In genomic region chr10:81413310-81414261, GRCm38 (mm10) we compare ENCODE assay signal across 8 mouse cellular contexts. TPM values are rescaled to one million over a fixed set of nuclear protein-coding genes. Genes with fewer than 3 reads are reported as not detected.
DNase-seq lines count a peak whose midpoint lies in the region; ATAC-seq lines count a peak whose summit lies in the region.

No protein-coding gene starts in this region.

- peak overlapping the region; percentile 18; the same call in 1 of the 2 replicates for H3K9ac ChIP-seq in intestine, embryonic 14.5 days (ENCODE audit: low read length)

- H3K36me3 ChIP-seq in intestine, embryonic 14.5 days (ENCODE audit: control insufficient read depth, insufficient read depth, low read length) = 0 out of 2 replicates have a peak, but pooled peaks cover 6% of the 10 kb centered on the region
- peaks cover 3% of the 10 kb centered on the region for H3K36me3 ChIP-seq in limb, embryonic 10.5 days

- H3K27ac ChIP-seq in intestine, embryonic 14.5 days (ENCODE audit: low read depth) = peak overlapping the region; percentile 23; the same call in 1 of the 2 replicates
- H3K27ac ChIP-seq in limb, embryonic 10.5 days = peak overlapping the region; percentile 89

- 0 out of 2 replicates have a peak, but pooled peaks have one; percentile 10 for ATAC-seq in intestine, embryonic 14.5 days (replicated peaks; ENCODE audit: low FRiP score, low TSS enrichment, low read depth)
- ATAC-seq in activated CD4-positive, CD25-positive, alpha-beta regulatory T cell, adult 4 months = no peak

- 29% methylated on average over 26 of the region's 26 CpGs for WGBS in intestine, embryonic 14.5 days
- 27% methylated on average over 26 of the region's 26 CpGs for WGBS in limb, embryonic 10.5 days

- H3K27me3 ChIP-seq in intestine, embryonic 14.5 days (replicated peaks; ENCODE audit: control insufficient read depth, insufficient read depth, low read length) = no peaks in the 10 kb centered on the region
- no peaks in the 10 kb centered on the region for H3K27me3 ChIP-seq in limb, embryonic 10.5 days (ENCODE audit: low read depth, poor library complexity, severe bottlenecking)

- H3K4me2 ChIP-seq in intestine, embryonic 14.5 days (ENCODE audit: low read length) = peak overlapping the region; percentile 30

- no peak overlapping the region for H3K4me3 ChIP-seq in intestine, embryonic 14.5 days (ENCODE audit: low read depth, low read length)
- H3K4me3 ChIP-seq in limb, embryonic 10.5 days = peak overlapping the region; percentile 34

- no peaks in the 10 kb centered on the region for H3K9me3 ChIP-seq in intestine, embryonic 14.5 days (ENCODE audit: control insufficient read depth, low read length)
- H3K9me3 ChIP-seq in limb, embryonic 10.5 days (replicated peaks) = no peaks in the 10 kb centered on the region

- DNase-seq in adrenal gland, adult 18-20 months (ENCODE audit: low spot score in 2 of 2) = peak; percentile 85 to 86
- DNase-seq in cerebellum, adult 9-10 months = peak; percentile 91
- peak; percentile 88 to 93 for DNase-seq in gastrocnemius, postnatal 36 days
- peak; percentile 78 for DNase-seq in intestine, embryonic 14.5 days (ENCODE audit: low spot score)
- DNase-seq in limb, embryonic 10.5 days (ENCODE audit: low spot score) = peak; percentile 78
- DNase-seq in mesoderm, embryonic 11.5 days (ENCODE audit: low read depth, low spot score) = peak; percentile 66
- DNase-seq in skeletal muscle tissue, adult 2 months (ENCODE audit: low read depth, low spot score) = peak; percentile 96

- peaks cover 87% of the 10 kb centered on the region for H3K4me1 ChIP-seq in intestine, embryonic 14.5 days (replicated peaks; ENCODE audit: control insufficient read depth, insufficient read depth, low read length)
- H3K4me1 ChIP-seq in limb, embryonic 10.5 days = peaks cover 100% of the 10 kb centered on the region

- intact Hi-C loops in gastrocnemius, postnatal 36 days (cut with DNase I) = no loop called here

RNA-seq across cellular contexts. Expression of gene Smim24, which starts 20.7 kb away (rescaled TPM):
- 1 to 10 TPM; 1.1 to 1.2 TPM for total RNA-seq in adrenal gland, adult 18-20 months (2021)
- under 1 TPM; 0.37 to 0.38 TPM for total RNA-seq in gastrocnemius, postnatal 36 days (2021)
- polyA plus RNA-seq in intestine, embryonic 14.5 days (2014; fragmentation: Nextera tagmentation; extraction: Ambion mirVana) = 99.8 and 125 TPM in 2 replicates
- polyA plus RNA-seq in limb, embryonic 10.5 days (2016; fragmentation: Nextera tagmentation; extraction: Ambion mirVana) = 1.9 and 2.9 TPM in 2 replicates
- polyA plus RNA-seq in activated CD4-positive, CD25-positive, alpha-beta regulatory T cell, adult 4 months (2017; shearing (Covaris generic)) = 10 to 100 TPM in 1 of 2 experiments, 1 to 10 TPM in 1; 7.3 to 13.3 TPM

RNA-seq across cellular contexts. Expression of gene Gm48552, which starts 24.8 kb away (rescaled TPM):
- 1 to 10 TPM; 1.4 to 2.6 TPM for total RNA-seq in adrenal gland, adult 18-20 months (2021)
- under 1 TPM; 0.59 to 0.77 TPM for total RNA-seq in gastrocnemius, postnatal 36 days (2021)
- 0.37 and 0.44 TPM in 2 replicates for polyA plus RNA-seq in intestine, embryonic 14.5 days (2014; fragmentation: Nextera tagmentation; extraction: Ambion mirVana)
- 1.4 and 1.5 TPM in 2 replicates for polyA plus RNA-seq in limb, embryonic 10.5 days (2016; fragmentation: Nextera tagmentation; extraction: Ambion mirVana)
- polyA plus RNA-seq in activated CD4-positive, CD25-positive, alpha-beta regulatory T cell, adult 4 months (2017; shearing (Covaris generic)) = 1 to 10 TPM in 1 of 2 experiments, not detected in 1; 1.4 TPM

RNA-seq across cellular contexts. Expression of gene Gm48551, which starts 29.3 kb away (rescaled TPM):
- 1 to 10 TPM; 1.5 to 1.9 TPM for total RNA-seq in adrenal gland, adult 18-20 months (2021)
- 1 to 10 TPM in 1 of 2 experiments, under 1 TPM in 1; 0.89 to 1.2 TPM for total RNA-seq in gastrocnemius, postnatal 36 days (2021)
- polyA plus RNA-seq in intestine, embryonic 14.5 days (2014; fragmentation: Nextera tagmentation; extraction: Ambion mirVana) = 2.4 and 4.2 TPM in 2 replicates
- 3.8 and 4.2 TPM in 2 replicates for polyA plus RNA-seq in limb, embryonic 10.5 days (2016; fragmentation: Nextera tagmentation; extraction: Ambion mirVana)
- 1 to 10 TPM; 1.1 to 1.2 TPM for polyA plus RNA-seq in activated CD4-positive, CD25-positive, alpha-beta regulatory T cell, adult 4 months (2017; shearing (Covaris generic))

RNA-seq across cellular contexts. Expression of gene Dohh, which starts 29.4 kb away (rescaled TPM):
- total RNA-seq in adrenal gland, adult 18-20 months (2021) = 10 to 100 TPM; 49.1 to 50.5 TPM
- total RNA-seq in gastrocnemius, postnatal 36 days (2021) = 10 to 100 TPM; 36.5 to 42.5 TPM
- polyA plus RNA-seq in intestine, embryonic 14.5 days (2014; fragmentation: Nextera tagmentation; extraction: Ambion mirVana) = 70.7 and 70.8 TPM in 2 replicates
- 101 and 115 TPM in 2 replicates for polyA plus RNA-seq in limb, embryonic 10.5 days (2016; fragmentation: Nextera tagmentation; extraction: Ambion mirVana)
- 10 to 100 TPM; 12.7 to 13.7 TPM for polyA plus RNA-seq in activated CD4-positive, CD25-positive, alpha-beta regulatory T cell, adult 4 months (2017; shearing (Covaris generic))

RNA-seq across cellular contexts. Expression of gene Fzr1, which starts 35.3 kb away (rescaled TPM):
- total RNA-seq in adrenal gland, adult 18-20 months (2021) = 10 to 100 TPM; 35.1 to 35.2 TPM
- total RNA-seq in gastrocnemius, postnatal 36 days (2021) = 10 to 100 TPM; 14.2 to 15.9 TPM
- 93.3 and 93.9 TPM in 2 replicates for polyA plus RNA-seq in intestine, embryonic 14.5 days (2014; fragmentation: Nextera tagmentation; extraction: Ambion mirVana)
- polyA plus RNA-seq in limb, embryonic 10.5 days (2016; fragmentation: Nextera tagmentation; extraction: Ambion mirVana) = 134 and 148 TPM in 2 replicates
- 10 to 100 TPM; 19.3 to 20.1 TPM for polyA plus RNA-seq in activated CD4-positive, CD25-positive, alpha-beta regulatory T cell, adult 4 months (2017; shearing (Covaris generic))
